Mouse (Mus musculus) liver, postnatal 0 days (tissue): ENCODE data around the gene Ccnjl.

ENCODE experiments used
- CTCF ChIP-seq: sonication (generic); IDR thresholded peaks from 2 replicates; pipeline ENCODE4 v1.5.1; 2016; ENCODE audit warnings: antibody characterized with exemption, low read depth
- EP300 ChIP-seq: IDR thresholded peaks from 2 replicates; pipeline ENCODE4 v1.6.1; 2016; ENCODE audit warnings: antibody characterized with exemption, low read depth, mild to moderate bottlenecking

GRCm38 (mm10) chr11:43509878-43510277, 18.7 kb upstream of the Ccnjl start:
- no peak for TF ChIP-seq CTCF
- no peak for TF ChIP-seq EP300
